Comparison of ENCODE assay signal across 8 mouse cellular contexts in genomic region chr2:179661998-179662714, GRCm38 (mm10).
DNase-seq lines count a peak whose midpoint lies in the region; ATAC-seq lines count a peak whose summit lies in the region.

No protein-coding gene starts in this region.

- no peaks in the 10 kb centered on the region for H3K36me3 ChIP-seq in neural tube, embryonic 11.5 days (ENCODE audit: control insufficient read depth, insufficient read depth, low read length)
- H3K36me3 ChIP-seq in hindbrain, embryonic 14.5 days (replicated peaks; ENCODE audit: control insufficient read depth, insufficient read depth), result no peaks in the 10 kb centered on the region
- no peaks in the 10 kb centered on the region for H3K36me3 ChIP-seq in limb, embryonic 13.5 days

- 0 out of 2 replicates have a peak, but pooled peaks cover 7% of the 10 kb centered on the region for H3K4me1 ChIP-seq in neural tube, embryonic 11.5 days (ENCODE audit: control insufficient read depth, insufficient read depth, low read length)
- H3K4me1 ChIP-seq in hindbrain, embryonic 14.5 days (replicated peaks; ENCODE audit: control insufficient read depth, insufficient read depth, low read length), result peaks cover 29% of the 10 kb centered on the region
- H3K4me1 ChIP-seq in limb, embryonic 13.5 days, result peaks cover 26% of the 10 kb centered on the region

- no peaks in the 10 kb centered on the region for H3K9me3 ChIP-seq in neural tube, embryonic 11.5 days (ENCODE audit: control insufficient read depth, low read length)
- no peaks in the 10 kb centered on the region for H3K9me3 ChIP-seq in hindbrain, embryonic 14.5 days (ENCODE audit: control insufficient read depth, low read length)
- no peaks in the 10 kb centered on the region; the same call in 1 of the 2 replicates for H3K9me3 ChIP-seq in limb, embryonic 13.5 days

- H3K4me2 ChIP-seq in neural tube, embryonic 11.5 days (ENCODE audit: low read depth), result peak overlapping the region; percentile 28; the same call in 1 of the 2 replicates
- 0 out of 2 replicates have a peak overlapping the region, but pooled peaks have one; percentile 16 for H3K4me2 ChIP-seq in hindbrain, embryonic 14.5 days (replicated peaks)
- peak overlapping the region; percentile 47 for H3K4me2 ChIP-seq in limb, embryonic 13.5 days (replicated peaks)

- H3K27me3 ChIP-seq in neural tube, embryonic 11.5 days (ENCODE audit: control insufficient read depth, insufficient read depth, low read length), result peaks cover 8% of the 10 kb centered on the region; the same call in 1 of the 2 replicates
- peaks cover 26% of the 10 kb centered on the region for H3K27me3 ChIP-seq in hindbrain, embryonic 14.5 days (ENCODE audit: control insufficient read depth, insufficient read depth, low read length)
- H3K27me3 ChIP-seq in limb, embryonic 13.5 days, result peaks cover 56% of the 10 kb centered on the region

- no peak overlapping the region for H3K4me3 ChIP-seq in neural tube, embryonic 11.5 days (ENCODE audit: low read depth, low read length)
- H3K4me3 ChIP-seq in hindbrain, embryonic 14.5 days (replicated peaks; ENCODE audit: low read length), result no peak overlapping the region
- H3K4me3 ChIP-seq in limb, embryonic 13.5 days, result peak overlapping the region; percentile 16; the same call in 1 of the 2 replicates

- 2% methylated on average over 20 of the region's 20 CpGs for WGBS in neural tube, embryonic 11.5 days
- 4% methylated on average over 20 of the region's 20 CpGs for WGBS in hindbrain, embryonic 14.5 days
- 4% methylated on average over 20 of the region's 20 CpGs for WGBS in limb, embryonic 13.5 days

- ATAC-seq in neural tube, embryonic 11.5 days (ENCODE audit: insufficient read depth, low FRiP score, low TSS enrichment), result no peak; the same call in 1 of the 2 replicates
- ATAC-seq in hindbrain, embryonic 14.5 days (ENCODE audit: low FRiP score), result no peak
- no peak for ATAC-seq in limb, embryonic 13.5 days (ENCODE audit: low FRiP score, low read depth)

- H3K27ac ChIP-seq in neural tube, embryonic 11.5 days (ENCODE audit: low read depth, low read length), result no peak overlapping the region
- no peak overlapping the region for H3K27ac ChIP-seq in hindbrain, embryonic 14.5 days
- no peak overlapping the region for H3K27ac ChIP-seq in limb, embryonic 13.5 days

- no peak for DNase-seq in neural tube, embryonic 11.5 days (ENCODE audit: low spot score)
- no peak for DNase-seq in neural tube, embryonic 10.5 days (ENCODE audit: extremely low spot score, low spot score)
- no peak for DNase-seq in hindbrain, embryonic 14.5 days (ENCODE audit: low spot score)
- no peak for DNase-seq in cerebellum, postnatal 10 days
- no peak for DNase-seq in frontal cortex, adult 2 months (ENCODE audit: extremely low spot score in 1 of 2, low spot score in 1 of 2)
- no peak for DNase-seq in left cerebral cortex, adult 18-20 months (ENCODE audit: low spot score in 2 of 2)
- no peak for DNase-seq in retina, embryonic 14.5 days (ENCODE audit: low spot score)

- H3K9ac ChIP-seq in neural tube, embryonic 11.5 days (ENCODE audit: low read length), result no peak overlapping the region
- H3K9ac ChIP-seq in hindbrain, embryonic 14.5 days, result no peak overlapping the region
- H3K9ac ChIP-seq in limb, embryonic 13.5 days, result no peak overlapping the region
